Mouse (Mus musculus) naive thymus-derived CD4-positive, alpha-beta T cell, adult 2 months (primary cell): ENCODE measurements at regions not wholly inside any gene's neighbourhood (a gene's known extent, or its start where the extent isn't known, plus 50 kb on each side); places are given as distances from the start of the nearest gene placed in this dataset.

Source experiments
- DNase-seq: peaks from one replicate; pipeline ENCODE4 v3.0.0-alpha.2; 2011; ENCODE audit warnings: low read depth

- DNase-seq, result no peak
These were observed 309.9 kb upstream of the Megf9 start for GRCm38 (mm10) chr4:70844742-70845141.

DNA sequence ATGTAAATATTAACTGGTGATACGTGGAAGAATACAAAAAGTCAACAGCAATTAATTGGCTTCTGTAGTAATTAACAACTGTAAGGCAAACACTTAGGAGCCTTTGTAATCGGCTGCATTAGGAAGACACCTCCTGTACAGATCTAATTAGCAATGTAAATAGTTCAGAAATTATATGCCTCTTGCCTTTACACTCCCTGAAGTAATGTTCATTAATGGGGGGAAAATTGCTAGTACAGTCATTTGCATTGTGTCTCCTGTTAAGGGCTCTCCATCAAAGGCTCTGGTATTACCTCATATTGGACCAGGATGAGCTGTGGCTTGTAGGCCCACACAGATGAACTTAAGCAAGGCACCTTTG is 276.1 kb upstream of the Megf9 start:
- DNase-seq, result no peak

- DNase-seq, result no peak
These were observed 275.6 kb upstream of the Megf9 start for GRCm38 (mm10) chr4:70810311-70810955.

DNA sequence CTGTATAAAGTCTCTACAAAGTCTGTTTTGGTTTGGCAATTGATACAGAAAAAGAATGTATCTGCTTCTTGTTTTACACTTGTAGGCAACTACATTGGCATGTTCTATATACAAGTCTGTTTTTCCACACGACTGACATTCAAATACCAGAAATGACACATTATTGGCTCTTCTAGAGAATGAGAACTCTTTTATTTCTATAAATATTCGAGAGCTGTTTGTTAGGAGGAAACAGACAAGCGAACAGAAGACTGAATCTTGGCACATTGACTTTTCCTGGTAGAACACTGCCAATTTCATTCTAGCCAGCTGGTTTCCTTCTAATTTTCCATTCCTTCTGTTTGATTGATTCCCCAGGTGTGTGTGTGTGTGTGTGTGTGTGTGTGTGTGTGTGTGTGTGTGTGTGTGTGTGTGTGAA is 270.1 kb upstream of the Megf9 start:
- no peak for DNase-seq

- no peak for DNase-seq
These were observed 263.7 kb upstream of the Megf9 start for GRCm38 (mm10) chr4:70798483-70798882.

- DNase-seq, result no peak
These were observed 263.1 kb upstream of the Megf9 start for GRCm38 (mm10) chr4:70797935-70798334.

- DNase-seq, result no peak
These were observed 248.7 kb upstream of the Megf9 start for GRCm38 (mm10) chr4:70783487-70783886.

GRCm38 (mm10) chr4:70781591-70781990 is 246.8 kb upstream of the Megf9 start:
- no peak for DNase-seq

DNA sequence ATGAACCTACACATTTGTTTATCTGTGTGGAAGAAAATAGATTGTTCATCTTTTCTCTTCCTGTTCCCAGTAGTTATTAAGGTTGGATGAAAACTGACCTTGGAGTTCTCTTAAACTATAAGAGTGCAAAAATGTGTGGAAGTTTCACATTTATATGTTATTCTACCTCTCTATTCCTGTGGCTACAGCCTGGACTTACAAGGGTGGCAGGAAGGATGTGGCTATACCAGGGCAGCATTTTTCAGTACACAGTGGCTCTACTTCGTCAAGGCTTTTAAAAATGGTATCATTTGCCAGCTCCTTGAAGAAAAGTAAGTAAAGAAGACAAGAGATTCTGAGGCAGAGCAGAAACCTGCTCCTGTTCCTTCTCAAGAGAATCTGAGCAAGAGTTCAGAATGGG is 241.5 kb upstream of the Megf9 start:
- no peak for DNase-seq

GRCm38 (mm10) chr4:70743425-70743824 is 208.6 kb upstream of the Megf9 start:
- DNase-seq, result no peak

GRCm38 (mm10) chr4:70742002-70742401 is 207.2 kb upstream of the Megf9 start:
- DNase-seq, result no peak

DNA sequence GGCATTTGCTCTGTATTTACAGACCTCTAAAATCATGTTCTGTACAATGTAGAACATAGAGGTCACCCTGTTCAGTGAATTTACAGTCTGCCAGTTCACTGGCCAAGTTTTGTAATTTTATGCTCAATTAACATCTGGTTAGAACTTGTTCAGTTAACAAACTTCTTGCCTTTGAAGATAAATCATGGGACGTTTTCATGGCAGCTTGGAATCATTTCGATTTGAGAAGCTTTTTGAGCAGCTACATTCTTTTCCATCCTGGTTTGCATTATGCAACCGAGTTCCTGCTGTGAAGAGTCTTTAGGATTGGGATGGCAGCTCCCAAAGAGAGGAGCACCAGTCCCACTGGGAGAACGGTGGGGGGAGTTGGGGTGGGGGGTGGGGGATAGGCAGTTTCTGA is 206.3 kb upstream of the Megf9 start:
- no peak for DNase-seq

DNA sequence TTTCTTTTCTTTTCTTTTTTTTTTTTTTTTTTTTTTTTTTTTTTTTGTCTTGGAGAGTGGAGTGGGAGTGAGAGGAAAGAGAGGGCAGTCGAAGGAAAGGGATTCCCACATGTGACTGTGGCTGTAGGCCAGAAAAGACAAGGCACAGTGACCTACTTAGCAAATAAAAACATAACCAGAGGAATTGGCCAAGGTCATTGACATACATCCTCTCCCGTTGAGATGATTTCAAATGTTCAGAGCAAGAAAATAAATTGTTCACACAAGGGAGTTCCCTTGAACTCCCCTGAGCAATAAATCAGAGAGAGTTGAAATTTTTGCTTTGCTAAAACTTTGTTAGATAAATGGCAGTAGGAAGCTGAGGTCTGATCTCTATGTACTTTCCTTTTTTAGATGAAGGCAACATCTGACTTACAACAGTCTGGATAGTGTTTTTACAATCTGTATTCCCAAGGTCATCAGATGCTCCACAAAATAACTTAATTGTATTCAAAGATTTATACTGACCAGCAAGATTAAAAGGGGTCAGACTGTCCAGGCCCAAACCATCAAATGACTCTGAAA is 174.4 kb upstream of the Megf9 start:
- no peak for DNase-seq

- DNase-seq, result no peak
These were observed 170.4 kb upstream of the Megf9 start for GRCm38 (mm10) chr4:70705128-70705752.

DNA sequence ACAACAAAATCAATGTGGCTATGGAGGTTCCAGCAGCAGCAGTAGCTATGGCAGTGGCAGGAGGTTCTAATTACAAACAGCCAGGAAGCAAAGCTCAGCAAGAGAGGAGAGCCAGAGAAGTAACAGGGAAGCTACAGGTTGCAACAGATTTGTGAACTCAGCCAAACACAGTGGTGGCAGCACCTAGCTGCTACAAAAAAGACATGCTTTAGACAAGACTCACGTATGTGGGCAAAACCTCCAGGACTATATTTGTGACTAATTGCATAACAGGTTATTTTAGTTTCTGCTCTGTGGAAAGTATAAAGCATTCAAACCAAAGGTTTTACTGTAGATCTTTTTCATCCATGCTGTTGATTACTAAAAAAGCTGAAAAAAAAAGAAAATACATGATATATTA is 166.1 kb upstream of the Megf9 start:
- DNase-seq, result no peak

DNA sequence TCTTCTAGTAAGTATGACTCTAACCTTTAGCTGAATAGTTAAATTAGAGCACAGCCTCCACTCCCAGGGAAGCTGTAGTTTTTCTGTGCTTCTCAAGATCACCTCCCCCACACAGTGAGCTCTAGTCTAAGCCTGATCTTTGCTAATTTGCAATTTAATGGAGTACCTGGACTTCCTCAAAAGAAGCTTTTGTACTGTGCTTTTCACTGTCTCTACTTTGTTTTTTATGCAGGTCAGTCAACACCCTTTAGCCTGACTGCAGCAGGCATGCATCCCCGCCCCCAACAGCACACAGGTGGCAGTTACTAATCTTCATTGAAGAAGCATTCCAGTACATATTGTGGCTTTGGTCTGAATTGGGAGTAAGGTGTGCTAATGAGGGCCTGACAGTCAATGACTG is 129.4 kb upstream of the Megf9 start:
- DNase-seq, result no peak

- peak; percentile 35 for DNase-seq
These were observed 86.6 kb upstream of the Megf9 start for GRCm38 (mm10) chr4:70621431-70621837.

- no peak for DNase-seq
These were observed 85.0 kb upstream of the Megf9 start for GRCm38 (mm10) chr4:70619636-70620287.

GRCm38 (mm10) chr4:70615794-70616193 is 81.0 kb upstream of the Megf9 start:
- no peak for DNase-seq

- DNase-seq, result no peak
These were observed 79.6 kb upstream of the Megf9 start for GRCm38 (mm10) chr4:70614411-70614810.

- DNase-seq, result peak; percentile 21
These were observed 68.5 kb upstream of the Megf9 start for GRCm38 (mm10) chr4:70603209-70603852.

DNA sequence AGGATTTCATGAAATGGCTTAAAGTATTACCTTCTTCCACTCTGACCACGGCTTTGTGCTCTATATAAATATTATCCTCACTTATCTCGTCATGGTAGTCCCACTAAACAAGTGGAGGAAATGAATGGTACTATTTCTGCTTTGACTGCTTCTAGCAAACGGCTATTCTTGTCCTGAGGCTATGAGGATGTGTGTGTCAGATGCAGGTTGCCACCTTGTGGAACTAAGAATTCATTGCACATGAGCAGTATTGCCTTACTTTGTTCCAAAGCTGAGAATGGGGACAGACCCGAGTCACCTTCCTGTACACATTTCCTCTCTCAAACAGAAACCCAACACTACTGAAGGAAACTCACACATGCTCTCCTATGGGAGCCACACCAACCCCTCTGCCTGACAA is 66.5 kb upstream of the Megf9 start:
- peak; percentile 32 for DNase-seq
